Mouse (Mus musculus): ENCODE data around the gene Bin2. TPM values are rescaled to one million over a fixed set of nuclear protein-coding genes. Genes with fewer than 3 reads are reported as not detected.

Bin2 gene
- 90.0 TPM for polyA plus RNA-seq (2015; fragmentation: Illumina TruSeq; extraction: RNeasy Lipid Tissue Mini Kit (QIAGEN cat#74804); ENCODE audit: insufficient read depth, low replicate concordance)

GRCm38 (mm10) chr15:100669337-100669736 is at the start of gene Bin2:
Gene Bin2 (minus strand): TSS chr15:100669553.

GRCm38 (mm10) chr15:100687430-100687971 is 18.1 kb upstream of the Bin2 start, which contains the start of gene Cela1:
Gene Cela1 (minus strand): TSS chr15:100687921.

GRCm38 (mm10) chr15:100636700-100637501 is 32.5 kb downstream of the Bin2 start, which contains the start of gene Smagp:
Gene Smagp (minus strand): TSS chr15:100636940.

GRCm38 (mm10) chr15:100614996-100615824 is 54.1 kb downstream of the Bin2 start, which contains the start of gene Dazap2:
Gene Dazap2 (plus strand): TSS chr15:100615349.

GRCm38 (mm10) chr15:100599276-100600046 is 69.9 kb downstream of the Bin2 start, which contains the start of gene Pou6f1:
Gene Pou6f1 (minus strand): TSS chr15:100599984.

Other genes with a start within 250 kb of the Bin2 start
- not detected for gene Gm5475, start 247.4 kb downstream of the Bin2 start, polyA plus RNA-seq (2015; fragmentation: Illumina TruSeq; extraction: RNeasy Lipid Tissue Mini Kit (QIAGEN cat#74804); ENCODE audit: insufficient read depth, low replicate concordance)
- gene Slc11a2, start 244.5 kb downstream of the Bin2 start, polyA plus RNA-seq (2015; fragmentation: Illumina TruSeq; extraction: RNeasy Lipid Tissue Mini Kit (QIAGEN cat#74804); ENCODE audit: insufficient read depth, low replicate concordance): 23.8 TPM
- 37.2 TPM for gene Letmd1, start 200.5 kb downstream of the Bin2 start, polyA plus RNA-seq (2015; fragmentation: Illumina TruSeq; extraction: RNeasy Lipid Tissue Mini Kit (QIAGEN cat#74804); ENCODE audit: insufficient read depth, low replicate concordance)
- gene Csrnp2, start 174.1 kb downstream of the Bin2 start, polyA plus RNA-seq (2015; fragmentation: Illumina TruSeq; extraction: RNeasy Lipid Tissue Mini Kit (QIAGEN cat#74804); ENCODE audit: insufficient read depth, low replicate concordance): 1.9 TPM
- 9.6 TPM for gene Tfcp2, start 117.5 kb downstream of the Bin2 start, polyA plus RNA-seq (2015; fragmentation: Illumina TruSeq; extraction: RNeasy Lipid Tissue Mini Kit (QIAGEN cat#74804); ENCODE audit: insufficient read depth, low replicate concordance)
- 27.7 TPM for gene Pou6f1, start 69.6 kb downstream of the Bin2 start, polyA plus RNA-seq (2015; fragmentation: Illumina TruSeq; extraction: RNeasy Lipid Tissue Mini Kit (QIAGEN cat#74804); ENCODE audit: insufficient read depth, low replicate concordance)
- 422 TPM for gene Dazap2, start 54.2 kb downstream of the Bin2 start, polyA plus RNA-seq (2015; fragmentation: Illumina TruSeq; extraction: RNeasy Lipid Tissue Mini Kit (QIAGEN cat#74804); ENCODE audit: insufficient read depth, low replicate concordance)
- 20.1 TPM for gene Smagp, start 32.6 kb downstream of the Bin2 start, polyA plus RNA-seq (2015; fragmentation: Illumina TruSeq; extraction: RNeasy Lipid Tissue Mini Kit (QIAGEN cat#74804); ENCODE audit: insufficient read depth, low replicate concordance)
- gene Cela1, start 18.4 kb upstream of the Bin2 start, polyA plus RNA-seq (2015; fragmentation: Illumina TruSeq; extraction: RNeasy Lipid Tissue Mini Kit (QIAGEN cat#74804); ENCODE audit: insufficient read depth, low replicate concordance): 46.7 TPM
- 32.8 TPM for gene Galnt6, start 59.8 kb upstream of the Bin2 start, polyA plus RNA-seq (2015; fragmentation: Illumina TruSeq; extraction: RNeasy Lipid Tissue Mini Kit (QIAGEN cat#74804); ENCODE audit: insufficient read depth, low replicate concordance)
- 24.8 TPM for gene Slc4a8, start 92.2 kb upstream of the Bin2 start, polyA plus RNA-seq (2015; fragmentation: Illumina TruSeq; extraction: RNeasy Lipid Tissue Mini Kit (QIAGEN cat#74804); ENCODE audit: insufficient read depth, low replicate concordance)
- gene Scn8a, start 200.3 kb upstream of the Bin2 start, polyA plus RNA-seq (2015; fragmentation: Illumina TruSeq; extraction: RNeasy Lipid Tissue Mini Kit (QIAGEN cat#74804); ENCODE audit: insufficient read depth, low replicate concordance): 2.2 TPM

All from spleen, adult 10 weeks (tissue).